Mouse (Mus musculus): ENCODE results near the gene Stk38l.
"Not testable (repeated sequence)": the region's sequence is repeated elsewhere in the genome, so short reads cannot be mapped to it uniquely, and the experiment has no call there.

Gene Stk38l

GRCm38 (mm10) chr6:146733554-146733953 lies 8.8 kb downstream of the Stk38l start:
- DNase-seq (ENCODE audit: low read depth), result no peak

- no peak for DNase-seq (ENCODE audit: low read depth)
Observed at GRCm38 (mm10) chr6:146738889-146739288, 14.1 kb downstream of the Stk38l start.

GRCm38 (mm10) chr6:146740724-146741123 lies 15.9 kb downstream of the Stk38l start:
- DNase-seq (ENCODE audit: low read depth), result no peak

GRCm38 (mm10) chr6:146741986-146742635 lies 17.3 kb downstream of the Stk38l start:
- DNase-seq (ENCODE audit: low read depth), result no peak

- not testable (repeated sequence) for DNase-seq (ENCODE audit: low read depth)
Observed at GRCm38 (mm10) chr6:146744266-146744665, 19.5 kb downstream of the Stk38l start.

- no peak for DNase-seq (ENCODE audit: low read depth)
Observed at GRCm38 (mm10) chr6:146745180-146745579, 20.4 kb downstream of the Stk38l start.

GRCm38 (mm10) chr6:146746577-146746976 lies 21.8 kb downstream of the Stk38l start:
- no peak for DNase-seq (ENCODE audit: low read depth)

- no peak for DNase-seq (ENCODE audit: low read depth)
Observed at GRCm38 (mm10) chr6:146747057-146747456, 22.3 kb downstream of the Stk38l start.

- no peak for DNase-seq (ENCODE audit: low read depth)
Observed at GRCm38 (mm10) chr6:146748271-146748670, 23.5 kb downstream of the Stk38l start.

GRCm38 (mm10) chr6:146751671-146752070 lies 26.9 kb downstream of the Stk38l start:
- no peak for DNase-seq (ENCODE audit: low read depth)

- no peak for DNase-seq (ENCODE audit: low read depth)
Observed at GRCm38 (mm10) chr6:146752178-146752577, 27.4 kb downstream of the Stk38l start.

- no peak for DNase-seq (ENCODE audit: low read depth)
Observed at GRCm38 (mm10) chr6:146752612-146753011, 27.8 kb downstream of the Stk38l start.

GRCm38 (mm10) chr6:146753560-146754160 lies 28.9 kb downstream of the Stk38l start:
- DNase-seq (ENCODE audit: low read depth), result no peak

- DNase-seq (ENCODE audit: low read depth), result no peak
Observed at GRCm38 (mm10) chr6:146755136-146755535, 30.3 kb downstream of the Stk38l start.

- DNase-seq (ENCODE audit: low read depth), result no peak
Observed at GRCm38 (mm10) chr6:146755679-146756078, 30.9 kb downstream of the Stk38l start.

- DNase-seq (ENCODE audit: low read depth), result no peak
Observed at GRCm38 (mm10) chr6:146759027-146759426, 34.2 kb downstream of the Stk38l start.

- no peak for DNase-seq (ENCODE audit: low read depth)
Observed at GRCm38 (mm10) chr6:146760022-146760421, 35.2 kb downstream of the Stk38l start.

GRCm38 (mm10) chr6:146760736-146761135 lies 35.9 kb downstream of the Stk38l start:
- no peak for DNase-seq (ENCODE audit: low read depth)

GRCm38 (mm10) chr6:146762264-146762898 lies 37.6 kb downstream of the Stk38l start:
- DNase-seq (ENCODE audit: low read depth), result no peak

- DNase-seq (ENCODE audit: low read depth), result no peak
Observed at GRCm38 (mm10) chr6:146764593-146764992, 39.8 kb downstream of the Stk38l start.

GRCm38 (mm10) chr6:146765270-146765669 lies 40.5 kb downstream of the Stk38l start:
- no peak for DNase-seq (ENCODE audit: low read depth)

- no peak for DNase-seq (ENCODE audit: low read depth)
Observed at GRCm38 (mm10) chr6:146768813-146769404, 44.1 kb downstream of the Stk38l start.

Data from c-Kit-positive CD71-positive TER-119-negative erythroid progenitor cells, embryonic 14.5 days (primary cell).